Comparison of ENCODE assay signal across 8 mouse cellular contexts in the genomic region with DNA sequence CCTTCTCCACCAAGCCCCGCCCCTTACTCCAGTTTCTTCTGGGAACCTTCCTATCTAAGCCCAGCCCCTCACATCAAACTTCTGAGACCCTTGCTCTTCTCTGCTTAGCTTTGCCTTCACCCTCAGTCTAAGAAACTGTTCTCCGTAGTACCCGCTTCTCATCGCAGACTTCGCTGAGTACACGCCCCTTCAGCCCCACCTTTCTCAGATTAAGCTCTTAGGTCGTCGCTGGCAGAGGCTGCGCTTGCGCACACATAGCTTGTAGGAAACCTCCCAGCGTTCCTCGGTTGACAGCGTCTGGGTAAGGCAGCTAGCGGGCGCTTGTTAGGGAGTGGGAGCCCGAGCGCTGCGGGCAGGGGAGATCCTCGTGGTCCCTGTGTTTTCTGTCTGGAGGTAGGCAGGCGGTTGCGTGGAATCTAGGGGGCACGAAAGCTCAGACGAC. TPM values are rescaled to one million over a fixed set of nuclear protein-coding genes. Genes with fewer than 3 reads are reported as not detected.
DNase-seq lines count a peak whose midpoint lies in the region; ATAC-seq and TF ChIP-seq lines count a peak whose summit lies in the region.

Zfp78 (plus strand) TSS at position 234 of the 442 bp plus-strand sequence.

- peak within 1 kb of the TSS; percentile 59 for H3K9ac ChIP-seq in forebrain, embryonic 15.5 days (replicated peaks)
- H3K9ac ChIP-seq in intestine, embryonic 16.5 days (ENCODE audit: low read depth, low read length) = peak within 1 kb of the TSS; percentile 83
- H3K9ac ChIP-seq in lung, postnatal 0 days (replicated peaks; ENCODE audit: low read depth) = peak within 1 kb of the TSS; percentile 50

- peak within 1 kb of the TSS; percentile 41 for H3K27ac ChIP-seq in bone marrow macrophage, adult 2 months (ENCODE audit: insufficient read depth, low read depth, low read length)
- H3K27ac ChIP-seq in forebrain, embryonic 15.5 days (replicated peaks) = peak within 1 kb of the TSS; percentile 96
- peak within 1 kb of the TSS; percentile 91 for H3K27ac ChIP-seq in intestine, embryonic 16.5 days (ENCODE audit: low read length)
- H3K27ac ChIP-seq in lung, postnatal 0 days (ENCODE audit: low read length) = peak within 1 kb of the TSS; percentile 72

- TF ChIP-seq POLR2A in bone marrow macrophage, adult 2 months (IDR thresholded peaks at IDR 0.05; ENCODE audit: borderline replicate concordance, low read depth, low read length) = no peak

- H3K4me1 ChIP-seq in bone marrow macrophage, adult 2 months (ENCODE audit: control insufficient read depth, insufficient read depth, low read length) = peaks cover 6% of the 10 kb centered on the region; the same call in 1 of the 2 replicates
- H3K4me1 ChIP-seq in forebrain, embryonic 15.5 days = peaks cover 10% of the 10 kb centered on the region
- H3K4me1 ChIP-seq in intestine, embryonic 16.5 days (ENCODE audit: control insufficient read depth, insufficient read depth, low read length) = peaks cover 9% of the 10 kb centered on the region
- H3K4me1 ChIP-seq in lung, postnatal 0 days (ENCODE audit: insufficient read depth, low read depth, low read length) = peaks cover 7% of the 10 kb centered on the region; the same call in 1 of the 2 replicates

- no peaks in the 10 kb centered on the region for H3K9me3 ChIP-seq in forebrain, embryonic 15.5 days
- no peaks in the 10 kb centered on the region for H3K9me3 ChIP-seq in intestine, embryonic 16.5 days (ENCODE audit: control insufficient read depth, low read length)
- no peaks in the 10 kb centered on the region for H3K9me3 ChIP-seq in lung, postnatal 0 days (ENCODE audit: low read length)

- WGBS in forebrain, embryonic 15.5 days = under 1% methylated on average over 23 of the region's 23 CpGs
- WGBS in intestine, embryonic 16.5 days = under 1% methylated on average over 23 of the region's 23 CpGs
- WGBS in lung, postnatal 0 days = under 1% methylated on average over 23 of the region's 23 CpGs

- peak within 1 kb of the TSS; percentile 82 for H3K4me3 ChIP-seq in bone marrow macrophage, adult 2 months (ENCODE audit: insufficient read depth, low read length)
- peak within 1 kb of the TSS; percentile 54 for H3K4me3 ChIP-seq in forebrain, embryonic 15.5 days
- H3K4me3 ChIP-seq in intestine, embryonic 16.5 days (ENCODE audit: low read length) = peak within 1 kb of the TSS; percentile 67
- H3K4me3 ChIP-seq in lung, postnatal 0 days (ENCODE audit: low read depth, low read length) = peak within 1 kb of the TSS; percentile 50

- TF ChIP-seq EP300 in lung, postnatal 0 days (IDR thresholded peaks at IDR 0.05) = no peak

- DNase-seq in spleen, postnatal 36 days (ENCODE audit: low spot score in 2 of 2) = peak; percentile 83 to 86
- DNase-seq in spleen, postnatal 14 days (ENCODE audit: low spot score in 2 of 2) = no peak
- DNase-seq in lung, postnatal 0 days (ENCODE audit: low spot score) = peak; percentile 97
- DNase-seq in right cerebral cortex, adult 2 months (ENCODE audit: low spot score in 2 of 2) = peak; percentile 81 to 86
- DNase-seq in Muller cell, postnatal 12 days (ENCODE audit: inconsistent ontology term) = no peak

- no peaks in the 10 kb centered on the region for H3K36me3 ChIP-seq in forebrain, embryonic 15.5 days
- no peaks in the 10 kb centered on the region for H3K36me3 ChIP-seq in intestine, embryonic 16.5 days (ENCODE audit: control insufficient read depth, insufficient read depth, low read length)
- H3K36me3 ChIP-seq in lung, postnatal 0 days (ENCODE audit: insufficient read depth, low read length) = no peaks in the 10 kb centered on the region

- H3K27me3 ChIP-seq in forebrain, embryonic 15.5 days = no peaks in the 10 kb centered on the region
- H3K27me3 ChIP-seq in intestine, embryonic 16.5 days (replicated peaks; ENCODE audit: control insufficient read depth, insufficient read depth, low read length) = no peaks in the 10 kb centered on the region
- H3K27me3 ChIP-seq in lung, postnatal 0 days (replicated peaks; ENCODE audit: insufficient read depth, low read length) = no peaks in the 10 kb centered on the region

- no peak for TF ChIP-seq CTCF in bone marrow macrophage, adult 2 months (IDR thresholded peaks at IDR 0.05; ENCODE audit: low read depth, low read length)
- peak; percentile 50 for TF ChIP-seq CTCF in lung, postnatal 0 days (IDR thresholded peaks at IDR 0.05)

- peak within 1 kb of the TSS; percentile 56 for H3K4me2 ChIP-seq in forebrain, embryonic 15.5 days (replicated peaks)
- peak within 1 kb of the TSS; percentile 80 for H3K4me2 ChIP-seq in intestine, embryonic 16.5 days (ENCODE audit: low read depth, low read length)
- H3K4me2 ChIP-seq in lung, postnatal 0 days (replicated peaks; ENCODE audit: low read depth, low read length) = peak within 1 kb of the TSS; percentile 71

- ATAC-seq in forebrain, embryonic 15.5 days (replicated peaks) = peak; percentile 86
- peak; percentile 85 for ATAC-seq in intestine, embryonic 16.5 days
- peak; percentile 79 for ATAC-seq in lung, postnatal 0 days

RNA-seq across cellular contexts. Expression of gene Zfp78, which starts in this region (rescaled TPM):
- 2.5 and 2.7 TPM in 2 replicates for polyA plus RNA-seq in bone marrow macrophage, adult 2 months (2012; ENCODE audit: insufficient read depth, insufficient read length, missing spikeins)
- 4.5 and 4.6 TPM in 2 replicates for polyA plus RNA-seq in forebrain, embryonic 15.5 days (2015; fragmentation: Nextera tagmentation; extraction: Ambion mirVana)
- 1.6 and 2.1 TPM in 2 replicates for polyA plus RNA-seq in intestine, embryonic 16.5 days (2015; fragmentation: Nextera tagmentation; extraction: Ambion mirVana)
- polyA plus RNA-seq in lung, postnatal 0 days (2015; fragmentation: Nextera tagmentation; extraction: Ambion mirVana) = 1.6 and 2.5 TPM in 2 replicates

Comparison
In these comparisons a context has a peak if more than half of its experiments do, and no peak if none do; other contexts are left out.
1. DNase-seq: peak in spleen, postnatal 36 days (2 of 2), lung, postnatal 0 days (single experiment) and right cerebral cortex, adult 2 months (2 of 2); none in spleen, postnatal 14 days (0 of 2) and Muller cell, postnatal 12 days (single experiment).
2. H3K27ac ChIP-seq: peak in every context shown above with its lines; median percentile 96 in forebrain, embryonic 15.5 days; 91 in intestine, embryonic 16.5 days; 72 in lung, postnatal 0 days; 41 in bone marrow macrophage, adult 2 months.
3. Peak in every context shown above with its lines, with median percentiles within 50 percentile points of each other: H3K4me3 ChIP-seq, ATAC-seq, H3K4me2 ChIP-seq and H3K9ac ChIP-seq.